Mouse (Mus musculus): ENCODE results near the gene Slc38a3. TPM values are rescaled to one million over a fixed set of nuclear protein-coding genes. Genes with fewer than 3 reads are reported as not detected.
A peak's percentile ranks its signal among the peaks of the same experiment; 100 is the strongest.

Slc38a3 gene
- total and polyA plus RNA-seq, 2 experiments from 2014 or later, result 4.0 to 16.9 TPM

DNA sequence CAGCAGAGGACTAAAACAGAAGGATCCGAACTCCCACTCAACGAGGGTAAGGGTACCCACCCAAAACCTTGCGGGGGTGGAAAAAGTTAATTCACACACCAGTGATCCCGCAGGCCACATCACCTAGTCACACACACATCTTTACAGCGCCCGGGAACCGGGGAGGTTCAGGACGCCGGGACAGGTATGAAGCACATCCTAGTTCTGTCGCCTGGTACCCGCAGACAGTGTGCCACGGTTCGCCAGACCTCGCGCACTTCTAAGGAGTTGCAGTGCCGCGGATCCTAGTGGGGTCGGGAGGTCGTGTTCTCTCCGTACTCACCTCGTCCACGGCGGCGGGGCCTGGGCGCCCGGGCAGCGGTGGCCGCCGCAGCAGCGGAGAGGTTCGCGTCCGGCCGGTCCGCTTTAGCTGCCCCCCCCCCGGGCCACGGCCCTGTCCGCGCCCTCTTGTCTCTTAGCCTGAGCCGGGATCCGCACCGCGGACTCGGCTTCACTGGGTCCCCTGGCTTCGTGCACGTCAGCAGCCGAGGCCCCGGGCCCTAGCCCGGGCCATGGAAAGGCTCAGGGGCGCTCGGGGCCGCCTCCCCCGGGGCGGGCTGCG is 39.9 kb upstream of the Slc38a3 start:
- no peak for ATAC-seq (ENCODE audit: insufficient read depth, low read depth)
- H3K4me1 ChIP-seq (ENCODE audit: control insufficient read depth, insufficient read depth), result peaks cover 16% of the 10 kb centered on the region; the same call in 1 of the 2 replicates
- H3K27ac ChIP-seq (ENCODE audit: low read depth), result peak overlapping the region; percentile 46

DNA sequence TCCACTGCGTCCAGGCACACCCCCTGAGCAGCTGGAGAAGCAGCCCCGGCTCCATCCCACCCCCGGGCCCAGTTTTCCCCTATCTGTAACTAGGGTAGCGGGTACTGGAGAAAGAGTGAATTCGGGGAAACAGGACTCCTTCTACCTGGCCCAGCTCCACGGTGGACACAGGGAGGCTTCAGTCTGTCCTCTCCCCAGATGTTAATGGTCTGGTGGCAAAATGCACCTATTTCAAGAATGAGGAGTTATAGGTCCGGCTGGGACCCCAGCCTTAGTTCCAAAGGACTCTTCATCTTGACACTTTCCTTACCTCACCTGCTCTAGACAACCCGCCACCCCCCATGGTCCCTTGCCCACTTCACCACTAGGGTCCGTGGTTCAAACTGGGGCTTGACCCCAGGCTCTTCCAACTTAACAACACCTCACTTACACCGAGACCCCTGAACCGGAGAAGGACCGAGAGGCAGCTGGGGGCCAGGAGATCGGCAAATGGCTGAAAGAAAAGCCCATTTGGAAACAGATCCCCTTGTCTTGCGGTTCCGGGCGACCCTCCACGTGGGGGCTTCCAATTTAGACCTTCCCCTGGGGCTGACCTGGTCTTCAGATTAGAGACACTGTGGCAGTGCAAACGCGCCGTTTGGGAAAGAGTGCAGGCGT is 39.2 kb upstream of the Slc38a3 start:
- Histone ChIP-seq H3K27me3 (ENCODE audit: control insufficient read depth, insufficient read depth, low read length) (peaks cover 53% of the 10 kb centered on the region), H3K9ac (replicated peaks; ENCODE audit: low read depth, low read length) (peak overlapping the region; percentile 53; the same call in 1 of the 2 replicates), H3K4me1 (ENCODE audit: control insufficient read depth, insufficient read depth) (peaks cover 16% of the 10 kb centered on the region; the same call in 1 of the 2 replicates), H3K4me3 (ENCODE audit: low read depth, low read length) (peak overlapping the region; percentile 61), H3K27ac (ENCODE audit: low read depth) (no peak overlapping the region), H3K4me2 (ENCODE audit: low read depth, low read length) (peak overlapping the region; percentile 91), H3K9me3 (replicated peaks; ENCODE audit: control insufficient read depth, low read length) (no peaks in the 10 kb centered on the region), H3K36me3 (replicated peaks; ENCODE audit: control insufficient read depth, insufficient read depth, low read length) (no peaks in the 10 kb centered on the region)
- TF ChIP-seq EP300 (IDR thresholded peaks at IDR 0.05; ENCODE audit: low read depth), result no peak
- TF ChIP-seq CTCF (IDR thresholded peaks at IDR 0.05; ENCODE audit: low read depth), result no peak
- WGBS, result 3% methylated on average over 21 of the region's 21 CpGs
- DNase-seq (ENCODE audit: low spot score), result no peak
- ATAC-seq (ENCODE audit: insufficient read depth, low read depth), result no peak

More for the DNA sequence above, 39.9 kb upstream of the Slc38a3 start:
- Histone ChIP-seq H3K36me3 (replicated peaks; ENCODE audit: control insufficient read depth, insufficient read depth, low read length) (no peaks in the 10 kb centered on the region), H3K27me3 (ENCODE audit: control insufficient read depth, insufficient read depth, low read length) (peaks cover 53% of the 10 kb centered on the region), H3K9me3 (replicated peaks; ENCODE audit: control insufficient read depth, low read length) (no peaks in the 10 kb centered on the region), H3K4me3 (ENCODE audit: low read depth, low read length) (peak overlapping the region; percentile 61), H3K4me2 (ENCODE audit: low read depth, low read length) (peak overlapping the region; percentile 91), H3K9ac (replicated peaks; ENCODE audit: low read depth, low read length) (peak overlapping the region; percentile 53)
- DNase-seq (ENCODE audit: low spot score), result no peak
- WGBS, result under 1% methylated on average over 43 of the region's 55 CpGs
- TF ChIP-seq CTCF (IDR thresholded peaks at IDR 0.05; ENCODE audit: low read depth) (no peak), EP300 (IDR thresholded peaks at IDR 0.05; ENCODE audit: low read depth) (no peak)

DNA sequence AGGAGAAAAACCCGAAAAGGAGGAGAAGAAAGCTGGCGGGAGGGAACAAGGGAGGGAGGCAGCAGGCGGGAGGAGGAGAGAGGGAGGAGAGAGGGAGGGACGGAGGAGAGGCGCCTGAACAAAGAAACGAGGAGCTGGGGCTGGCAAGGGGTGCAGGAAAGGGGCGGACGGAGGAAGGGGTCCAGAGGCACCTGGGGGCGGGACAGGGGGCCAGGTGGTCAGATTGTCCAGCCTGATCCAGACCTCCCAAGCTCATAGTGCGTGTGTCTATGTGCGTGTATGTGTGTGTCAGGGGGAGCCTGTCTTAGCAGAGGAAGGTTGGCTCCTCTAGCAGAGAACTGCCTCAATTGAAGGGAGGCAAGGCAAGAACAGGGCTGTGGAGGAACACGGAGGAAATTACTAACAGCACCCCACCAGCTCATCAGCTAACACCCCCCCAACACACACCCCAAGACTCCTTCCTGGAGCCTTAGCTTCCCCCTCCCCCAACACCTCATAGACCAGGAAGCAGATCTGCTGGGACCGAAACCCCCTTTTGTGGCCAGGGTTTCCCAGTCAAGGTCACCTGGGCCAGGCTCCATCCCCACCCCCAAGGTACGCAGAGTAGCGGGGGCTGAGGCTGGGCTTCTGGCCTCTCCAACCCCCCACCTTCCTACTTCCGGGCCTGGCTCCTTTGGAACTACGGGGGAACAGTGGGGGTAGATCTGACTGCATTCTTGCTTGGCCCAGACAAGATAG is 38.5 kb upstream of the Slc38a3 start:
- ATAC-seq (ENCODE audit: insufficient read depth, low read depth) (no peak), DNase-seq (ENCODE audit: low spot score) (no peak)
- peak overlapping the region; percentile 91 for H3K4me2 ChIP-seq (ENCODE audit: low read depth, low read length)
- 0 out of 2 replicates have a peak overlapping the region, but pooled peaks have one; percentile 14 for H3K9ac ChIP-seq (replicated peaks; ENCODE audit: low read depth, low read length)
- H3K9me3 ChIP-seq (replicated peaks; ENCODE audit: control insufficient read depth, low read length), result no peaks in the 10 kb centered on the region
- peak overlapping the region; percentile 61 for H3K4me3 ChIP-seq (ENCODE audit: low read depth, low read length)
- TF ChIP-seq CTCF (IDR thresholded peaks at IDR 0.05; ENCODE audit: low read depth) (no peak), EP300 (IDR thresholded peaks at IDR 0.05; ENCODE audit: low read depth) (no peak)
- WGBS, result 5% methylated on average over 17 of the region's 17 CpGs
- no peak overlapping the region for H3K27ac ChIP-seq (ENCODE audit: low read depth)
- peaks cover 16% of the 10 kb centered on the region; the same call in 1 of the 2 replicates for H3K4me1 ChIP-seq (ENCODE audit: control insufficient read depth, insufficient read depth)
- H3K36me3 ChIP-seq (replicated peaks; ENCODE audit: control insufficient read depth, insufficient read depth, low read length), result no peaks in the 10 kb centered on the region
- H3K27me3 ChIP-seq (ENCODE audit: control insufficient read depth, insufficient read depth, low read length), result peaks cover 50% of the 10 kb centered on the region

DNA sequence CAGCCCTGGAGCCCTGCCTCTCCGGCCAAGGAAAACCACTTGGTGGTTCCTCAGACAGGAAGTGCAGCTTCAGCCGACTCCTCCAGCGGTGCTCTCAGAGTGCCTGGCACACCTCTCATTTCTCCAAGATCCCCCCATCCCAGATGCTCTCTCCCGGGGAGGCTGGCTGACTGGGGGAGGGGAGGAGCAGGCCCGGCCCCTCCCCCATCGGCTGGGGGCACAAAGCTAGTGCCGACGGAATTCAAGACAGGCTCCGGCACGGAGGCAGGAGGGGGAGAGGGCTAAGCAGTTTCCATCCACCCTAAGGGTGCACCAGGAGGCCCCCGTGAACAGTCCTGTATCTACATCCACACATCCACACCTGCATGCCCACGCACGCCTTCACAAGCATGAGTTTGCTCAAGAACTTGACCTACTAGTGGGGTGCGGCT is 37.5 kb upstream of the Slc38a3 start:
- peak overlapping the region; percentile 91 for H3K4me2 ChIP-seq (ENCODE audit: low read depth, low read length)
- no peak overlapping the region for H3K27ac ChIP-seq (ENCODE audit: low read depth)
- H3K9ac ChIP-seq (replicated peaks; ENCODE audit: low read depth, low read length), result no peak overlapping the region
- H3K9me3 ChIP-seq (replicated peaks; ENCODE audit: control insufficient read depth, low read length), result no peaks in the 10 kb centered on the region
- no peak for TF ChIP-seq EP300 (IDR thresholded peaks at IDR 0.05; ENCODE audit: low read depth)
- no peak for TF ChIP-seq CTCF (IDR thresholded peaks at IDR 0.05; ENCODE audit: low read depth)
- no peak for DNase-seq (ENCODE audit: low spot score)
- H3K27me3 ChIP-seq (ENCODE audit: control insufficient read depth, insufficient read depth, low read length), result peaks cover 47% of the 10 kb centered on the region
- no peak overlapping the region for H3K4me3 ChIP-seq (ENCODE audit: low read depth, low read length)
- H3K36me3 ChIP-seq (replicated peaks; ENCODE audit: control insufficient read depth, insufficient read depth, low read length), result no peaks in the 10 kb centered on the region
- H3K4me1 ChIP-seq (ENCODE audit: control insufficient read depth, insufficient read depth), result peaks cover 16% of the 10 kb centered on the region; the same call in 1 of the 2 replicates
- 13% methylated on average over 13 of the region's 14 CpGs for WGBS
- ATAC-seq (ENCODE audit: insufficient read depth, low read depth), result no peak

DNA sequence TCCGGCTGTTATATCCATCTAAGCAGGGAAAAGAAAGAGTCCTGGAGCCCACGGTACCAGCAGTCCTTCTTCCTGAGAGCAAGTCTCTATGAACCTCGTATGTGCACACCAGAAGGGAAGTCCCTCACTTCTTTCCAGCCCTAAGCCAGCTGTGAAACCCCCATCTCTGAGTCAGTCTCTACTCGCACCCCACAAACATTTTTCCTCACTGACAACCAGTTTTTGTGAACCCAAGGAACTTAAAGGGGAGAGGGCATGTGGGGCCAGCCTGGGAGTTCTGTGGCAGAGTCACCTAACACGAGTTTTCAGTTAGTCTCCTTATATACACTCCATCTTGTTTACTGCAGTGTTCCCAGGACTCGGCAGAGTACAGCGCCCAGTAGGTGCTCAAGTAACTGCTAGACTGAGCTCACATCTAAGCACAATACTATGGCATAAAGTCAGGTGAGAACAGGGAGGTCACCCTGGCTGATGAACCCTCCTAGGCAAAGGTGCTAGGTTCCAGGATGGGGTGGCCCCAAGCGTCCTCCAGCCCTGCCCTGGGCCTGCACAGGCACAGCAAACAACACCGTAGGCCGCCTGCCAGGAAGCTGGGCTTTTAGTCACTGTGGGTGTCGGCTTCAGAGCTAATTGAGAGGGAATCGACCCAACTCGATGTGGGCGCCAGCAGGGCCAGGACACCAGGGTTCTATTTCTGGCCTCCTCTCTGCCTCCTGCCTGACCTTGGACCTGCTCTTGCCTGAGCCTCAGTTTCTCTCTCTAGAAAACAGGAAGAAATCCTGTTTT is 34.2 kb upstream of the Slc38a3 start:
- Histone ChIP-seq H3K27me3 (ENCODE audit: control insufficient read depth, insufficient read depth, low read length) (peaks cover 25% of the 10 kb centered on the region), H3K4me1 (ENCODE audit: control insufficient read depth, insufficient read depth) (peaks cover 27% of the 10 kb centered on the region; the same call in 1 of the 2 replicates), H3K27ac (ENCODE audit: low read depth) (no peak overlapping the region), H3K9ac (replicated peaks; ENCODE audit: low read depth, low read length) (no peak overlapping the region), H3K4me3 (ENCODE audit: low read depth, low read length) (no peak overlapping the region), H3K9me3 (replicated peaks; ENCODE audit: control insufficient read depth, low read length) (no peaks in the 10 kb centered on the region), H3K36me3 (replicated peaks; ENCODE audit: control insufficient read depth, insufficient read depth, low read length) (no peaks in the 10 kb centered on the region), H3K4me2 (ENCODE audit: low read depth, low read length) (no peak overlapping the region)
- TF ChIP-seq EP300 (IDR thresholded peaks at IDR 0.05; ENCODE audit: low read depth), result no peak
- no peak for TF ChIP-seq CTCF (IDR thresholded peaks at IDR 0.05; ENCODE audit: low read depth)
- WGBS, result 55% methylated on average over 14 of the region's 14 CpGs
- DNase-seq (ENCODE audit: low spot score), result no peak
- ATAC-seq (ENCODE audit: insufficient read depth, low read depth), result no peak

Measured in heart, postnatal 0 days (tissue).